Mouse (Mus musculus): ENCODE measurements around the gene Pde10a.

The Pde10a gene

DNA sequence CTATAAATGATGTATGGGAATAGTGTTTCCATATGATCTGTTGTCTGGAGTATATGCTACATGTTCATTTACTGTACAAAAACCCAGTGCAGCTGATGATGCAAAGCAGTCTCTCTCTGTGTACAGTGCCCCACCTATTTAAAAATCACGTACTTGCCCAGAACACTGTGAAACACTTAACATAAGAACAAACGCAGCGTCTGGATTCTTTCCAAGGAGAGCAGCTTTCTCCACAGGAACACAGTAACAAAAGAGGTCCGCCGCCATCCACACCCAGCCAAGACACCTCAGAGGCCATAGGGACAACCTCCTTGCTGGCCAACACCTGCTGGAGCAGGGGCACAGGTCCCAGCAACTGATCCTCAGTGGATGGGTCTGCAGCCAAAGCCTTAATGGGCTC, 460.5 kb downstream of the Pde10a start:
- TF ChIP-seq NANOG (IDR thresholded peaks at IDR 0.05; ENCODE audit: borderline replicate concordance, low read length) (no peak), POU5F1 (IDR thresholded peaks at IDR 0.05; ENCODE audit: borderline replicate concordance, low read length) (no peak), CTCF (conservative IDR thresholded peaks at IDR 0.05; ENCODE audit: low read length) (no peak)
- Histone ChIP-seq H3K9me3 (ENCODE audit: low read length) (no peaks in the 10 kb centered on the region), H3K36me3 (ENCODE audit: insufficient read depth, low read length) (no peaks in the 10 kb centered on the region), H3K4me1 (replicated peaks; ENCODE audit: low read depth, low read length) (peaks cover 43% of the 10 kb centered on the region), H3K27me3 (ENCODE audit: insufficient read depth, low read length) (peaks cover 3% of the 10 kb centered on the region; the same call in 1 of the 2 replicates), H3K4me3 (replicated peaks; ENCODE audit: low read length) (no peak overlapping the region)

DNA sequence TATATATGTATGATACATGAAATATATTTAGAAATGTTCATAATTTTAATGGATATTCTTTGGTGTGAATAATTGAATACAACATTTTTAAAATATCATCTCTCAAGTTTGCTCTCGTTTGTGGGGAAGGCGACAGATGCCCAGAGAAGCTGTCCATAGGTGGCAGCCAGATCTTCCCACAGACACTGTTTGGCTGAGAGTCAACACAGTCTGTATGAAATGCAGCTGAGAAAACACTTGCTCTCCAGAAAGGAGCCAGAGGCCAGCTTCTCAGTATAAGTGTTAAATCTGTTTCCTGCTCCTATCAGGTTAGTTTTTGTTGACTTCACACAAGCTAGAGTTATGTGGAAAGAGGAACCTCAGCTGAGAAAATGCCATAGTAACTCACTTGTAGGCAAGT, 461.4 kb downstream of the Pde10a start:
- Histone ChIP-seq H3K4me3 (replicated peaks; ENCODE audit: low read length) (no peak overlapping the region), H3K9me3 (ENCODE audit: low read length) (no peaks in the 10 kb centered on the region), H3K36me3 (ENCODE audit: insufficient read depth, low read length) (no peaks in the 10 kb centered on the region), H3K4me1 (replicated peaks; ENCODE audit: low read depth, low read length) (peaks cover 39% of the 10 kb centered on the region), H3K27me3 (ENCODE audit: insufficient read depth, low read length) (no peaks in the 10 kb centered on the region)
- TF ChIP-seq POU5F1 (IDR thresholded peaks at IDR 0.05; ENCODE audit: borderline replicate concordance, low read length) (no peak), CTCF (conservative IDR thresholded peaks at IDR 0.05; ENCODE audit: low read length) (no peak)

GRCm38 (mm10) chr17:8987369-8987768, 462.2 kb downstream of the Pde10a start:
- Histone ChIP-seq H3K27me3 (ENCODE audit: insufficient read depth, low read length) (no peaks in the 10 kb centered on the region), H3K4me3 (replicated peaks; ENCODE audit: low read length) (no peak overlapping the region), H3K9me3 (ENCODE audit: low read length) (no peaks in the 10 kb centered on the region), H3K4me1 (replicated peaks; ENCODE audit: low read depth, low read length) (peaks cover 36% of the 10 kb centered on the region), H3K36me3 (ENCODE audit: insufficient read depth, low read length) (no peaks in the 10 kb centered on the region)
- TF ChIP-seq CTCF (conservative IDR thresholded peaks at IDR 0.05; ENCODE audit: low read length) (no peak), POU5F1 (IDR thresholded peaks at IDR 0.05; ENCODE audit: borderline replicate concordance, low read length) (no peak), NANOG (IDR thresholded peaks at IDR 0.05; ENCODE audit: borderline replicate concordance, low read length) (no peak)

- Histone ChIP-seq H3K27me3 (ENCODE audit: insufficient read depth, low read length) (no peaks in the 10 kb centered on the region), H3K4me1 (replicated peaks; ENCODE audit: low read depth, low read length) (peaks cover 36% of the 10 kb centered on the region), H3K36me3 (ENCODE audit: insufficient read depth, low read length) (no peaks in the 10 kb centered on the region), H3K4me3 (replicated peaks; ENCODE audit: low read length) (peak within 1 kb of the TSS; percentile 73), H3K9me3 (ENCODE audit: low read length) (no peaks in the 10 kb centered on the region)
- peak; percentile 53 for TF ChIP-seq CTCF (conservative IDR thresholded peaks at IDR 0.05; ENCODE audit: low read length)
- TF ChIP-seq POU5F1 (IDR thresholded peaks at IDR 0.05; ENCODE audit: borderline replicate concordance, low read length): no peak
- no peak for TF ChIP-seq NANOG (IDR thresholded peaks at IDR 0.05; ENCODE audit: borderline replicate concordance, low read length)
These were observed 463.1 kb downstream of the Pde10a start, which contains the start of gene 1700010I14Rik for GRCm38 (mm10) chr17:8988119-8988807. Gene 1700010I14Rik, plus strand, starts transcription at chr17:8988333.

DNA sequence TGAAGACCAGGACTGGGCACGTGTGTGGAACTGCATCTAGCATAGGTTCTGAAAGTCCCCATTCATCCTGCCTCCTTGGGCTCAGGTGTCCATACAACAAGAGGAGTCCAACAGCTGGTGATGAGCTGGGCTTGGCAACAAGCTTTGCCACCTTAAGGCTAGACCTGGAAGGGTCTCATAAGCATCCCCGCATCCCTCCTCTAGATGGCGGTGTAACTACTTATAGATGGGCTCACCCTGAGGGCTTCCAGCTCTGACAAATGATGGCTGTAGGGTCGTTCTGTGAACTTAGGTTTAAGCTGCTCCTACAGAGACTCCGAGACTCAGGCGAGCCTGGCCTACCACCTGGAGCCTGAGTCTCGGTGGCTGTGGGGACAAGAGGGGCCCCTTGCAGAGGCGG, 466.0 kb downstream of the Pde10a start:
- TF ChIP-seq POU5F1 (IDR thresholded peaks at IDR 0.05; ENCODE audit: borderline replicate concordance, low read length): no peak
- peak; percentile 59 for TF ChIP-seq CTCF (conservative IDR thresholded peaks at IDR 0.05; ENCODE audit: low read length)
- Histone ChIP-seq H3K27me3 (ENCODE audit: insufficient read depth, low read length) (no peaks in the 10 kb centered on the region), H3K9me3 (ENCODE audit: low read length) (no peaks in the 10 kb centered on the region), H3K4me3 (replicated peaks; ENCODE audit: low read length) (no peak overlapping the region), H3K36me3 (ENCODE audit: insufficient read depth, low read length) (no peaks in the 10 kb centered on the region), H3K4me1 (replicated peaks; ENCODE audit: low read depth, low read length) (peaks cover 20% of the 10 kb centered on the region)

GRCm38 (mm10) chr17:8995344-8995743, 470.2 kb downstream of the Pde10a start:
- Histone ChIP-seq H3K9me3 (ENCODE audit: low read length) (no peaks in the 10 kb centered on the region), H3K4me3 (replicated peaks; ENCODE audit: low read length) (no peak overlapping the region), H3K4me1 (replicated peaks; ENCODE audit: low read depth, low read length) (no peaks in the 10 kb centered on the region), H3K27me3 (ENCODE audit: insufficient read depth, low read length) (no peaks in the 10 kb centered on the region), H3K36me3 (ENCODE audit: insufficient read depth, low read length) (no peaks in the 10 kb centered on the region)
- no peak for TF ChIP-seq CTCF (conservative IDR thresholded peaks at IDR 0.05; ENCODE audit: low read length)
- TF ChIP-seq POU5F1 (IDR thresholded peaks at IDR 0.05; ENCODE audit: borderline replicate concordance, low read length): no peak
- TF ChIP-seq NANOG (IDR thresholded peaks at IDR 0.05; ENCODE audit: borderline replicate concordance, low read length): no peak

DNA sequence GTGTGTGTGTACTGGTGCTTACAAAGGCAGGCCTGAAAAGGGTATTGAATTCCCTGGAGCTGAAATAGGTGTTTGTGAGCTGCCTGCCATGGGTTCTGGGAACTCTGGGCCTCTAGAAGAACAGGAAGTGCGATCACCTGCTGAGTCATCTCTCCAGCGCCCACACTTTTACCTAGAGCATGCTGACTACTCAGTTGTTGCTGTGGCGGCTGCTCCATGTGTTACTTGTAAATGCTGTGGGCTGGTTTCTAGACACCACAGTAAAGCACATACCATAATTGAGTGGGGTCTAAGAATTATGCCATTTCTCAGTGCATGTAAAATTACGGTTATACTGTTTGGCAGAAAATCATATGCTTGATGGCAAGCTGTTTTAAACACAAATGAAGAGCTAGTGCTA, 477.3 kb downstream of the Pde10a start:
- H3K4me1 ChIP-seq (replicated peaks; ENCODE audit: low read depth, low read length): no peaks in the 10 kb centered on the region
- H3K27me3 ChIP-seq (ENCODE audit: insufficient read depth, low read length): no peaks in the 10 kb centered on the region
- H3K9me3 ChIP-seq (ENCODE audit: low read length): no peaks in the 10 kb centered on the region
- H3K4me3 ChIP-seq (replicated peaks; ENCODE audit: low read length): no peak overlapping the region
- H3K36me3 ChIP-seq (ENCODE audit: insufficient read depth, low read length): no peaks in the 10 kb centered on the region
- TF ChIP-seq CTCF (conservative IDR thresholded peaks at IDR 0.05; ENCODE audit: low read length) (no peak), POU5F1 (IDR thresholded peaks at IDR 0.05; ENCODE audit: borderline replicate concordance, low read length) (no peak), NANOG (IDR thresholded peaks at IDR 0.05; ENCODE audit: borderline replicate concordance, low read length) (no peak)

GRCm38 (mm10) chr17:9004516-9004915, 479.3 kb downstream of the Pde10a start:
- Histone ChIP-seq H3K27me3 (ENCODE audit: insufficient read depth, low read length) (no peaks in the 10 kb centered on the region), H3K4me3 (replicated peaks; ENCODE audit: low read length) (no peak overlapping the region), H3K36me3 (ENCODE audit: insufficient read depth, low read length) (no peaks in the 10 kb centered on the region), H3K4me1 (replicated peaks; ENCODE audit: low read depth, low read length) (no peaks in the 10 kb centered on the region), H3K9me3 (ENCODE audit: low read length) (no peaks in the 10 kb centered on the region)
- TF ChIP-seq POU5F1 (IDR thresholded peaks at IDR 0.05; ENCODE audit: borderline replicate concordance, low read length): no peak
- TF ChIP-seq CTCF (conservative IDR thresholded peaks at IDR 0.05; ENCODE audit: low read length): no peak
- TF ChIP-seq NANOG (IDR thresholded peaks at IDR 0.05; ENCODE audit: borderline replicate concordance, low read length): no peak
